ENCODE assay signal across 1 mouse cellular context in the genomic region with DNA sequence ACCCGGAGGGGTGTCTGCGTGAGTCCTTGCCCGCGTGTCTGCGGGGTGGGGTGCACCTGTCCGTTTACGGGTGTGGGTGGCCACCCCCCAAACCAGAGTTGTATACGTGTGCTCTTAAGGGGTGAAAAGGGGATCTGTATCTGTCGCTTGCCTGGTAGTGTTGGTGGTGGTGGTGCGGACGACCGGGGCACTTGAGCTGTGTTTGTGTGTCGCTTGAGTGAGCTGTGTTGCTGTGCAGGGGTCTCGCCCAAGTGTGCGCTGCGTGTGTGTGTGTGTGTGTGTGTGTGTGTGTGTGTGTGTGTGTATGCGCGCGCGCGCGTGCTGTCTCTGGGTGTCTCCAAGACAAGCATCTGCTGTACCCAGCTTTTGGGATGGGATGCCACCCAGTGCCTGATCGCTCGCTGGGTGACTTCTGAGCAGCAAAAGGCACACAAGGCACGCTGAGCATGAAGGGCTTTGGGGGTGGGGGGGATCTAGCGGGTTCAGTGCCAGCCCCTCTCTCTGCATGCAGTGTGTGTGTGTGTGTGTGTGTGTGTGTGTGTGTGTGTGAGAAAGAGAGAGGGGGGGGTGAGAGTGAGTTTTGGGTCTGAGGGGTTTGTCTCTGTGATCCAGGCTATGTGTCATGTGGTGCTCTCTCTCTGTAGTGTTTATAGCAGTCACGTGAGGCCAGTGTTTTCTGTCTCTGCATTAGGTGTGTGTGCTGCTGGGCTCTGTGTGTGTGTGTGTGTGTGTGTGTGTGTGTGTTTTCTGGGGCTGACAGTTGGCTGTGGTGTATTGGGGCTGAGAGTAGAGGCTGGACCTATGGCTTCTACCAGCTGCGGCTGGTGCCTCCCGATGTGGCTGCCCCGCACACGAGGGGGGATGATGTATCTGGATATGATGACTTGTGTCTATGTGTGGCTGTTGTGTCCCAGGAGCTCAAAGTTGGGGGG.
TF ChIP-seq lines count a peak whose summit lies in the region.

No protein-coding gene starts in this region.

TF ChIP-seq in CH12.LX, 34 proteins besides CTCF, POLR2A, EP300 and RAD21 (continued from another document):
- TF ChIP-seq MYC (IDR thresholded peaks at IDR 0.05; ENCODE audit: low read depth, low read length), result 0 out of 2 replicates have a peak, but pooled peaks have one; percentile 54
- peak; percentile 91 for TF ChIP-seq MXI1 (IDR thresholded peaks at IDR 0.05; ENCODE audit: low read depth, low read length)
- TF ChIP-seq MAX (IDR thresholded peaks at IDR 0.05; ENCODE audit: low read length), result peak; percentile 88
- TF ChIP-seq USF2 (conservative IDR thresholded peaks at IDR 0.05; ENCODE audit: low read depth, low read length), result peak; percentile 70
- TF ChIP-seq ETS1 (conservative IDR thresholded peaks at IDR 0.05; ENCODE audit: low read depth, low read length), result peak; percentile 36; the same call in 1 of the 2 replicates
- TF ChIP-seq PAX5 (IDR thresholded peaks at IDR 0.05; ENCODE audit: low read length), result no peak
- TF ChIP-seq MAZ (IDR thresholded peaks at IDR 0.05; ENCODE audit: low read depth, low read length), result peak; percentile 80
- TF ChIP-seq SMC3 (IDR thresholded peaks at IDR 0.05; ENCODE audit: low read depth, low read length), result no peak
- no peak for TF ChIP-seq E2F4 (IDR thresholded peaks at IDR 0.05; ENCODE audit: insufficient replicate concordance, low read depth, low read length)
- 0 out of 2 replicates have a peak, but pooled peaks have one; percentile 10 for TF ChIP-seq MEF2A (IDR thresholded peaks at IDR 0.05; ENCODE audit: borderline replicate concordance, low read depth, low read length)
- 0 out of 2 replicates have a peak, but pooled peaks have one; percentile 26 for TF ChIP-seq TCF12 (IDR thresholded peaks at IDR 0.05; ENCODE audit: low read depth, low read length)
- 0 out of 2 replicates have a peak, but pooled peaks have one; percentile 31 for TF ChIP-seq ZMIZ1 (IDR thresholded peaks at IDR 0.05; ENCODE audit: low read depth, low read length)
- TF ChIP-seq UBTF (IDR thresholded peaks at IDR 0.05; ENCODE audit: low read depth, low read length), result no peak
- no peak for TF ChIP-seq IRF4 (IDR thresholded peaks at IDR 0.05; ENCODE audit: low read depth, low read length)
- TF ChIP-seq JUN (IDR thresholded peaks at IDR 0.05; ENCODE audit: insufficient read depth, low read depth, low read length), result no peak
- no peak for TF ChIP-seq HCFC1 (IDR thresholded peaks at IDR 0.05; ENCODE audit: low read depth, low read length)
- TF ChIP-seq BHLHE40 (IDR thresholded peaks at IDR 0.05; ENCODE audit: low read depth, low read length), result peak; percentile 94
- TF ChIP-seq POLR2AphosphoS2 (IDR thresholded peaks at IDR 0.05; ENCODE audit: low read depth, low read length), result no peak
